Mouse (Mus musculus) heart, embryonic 14.5 days (tissue): ENCODE data around the gene Anapc5. TPM values are rescaled to one million over a fixed set of nuclear protein-coding genes. Genes with fewer than 3 reads are reported as not detected.

Source experiments
- ATAC-seq: fragments of 200-750 bp; cut with Nextera tagmentation; 2 replicates; pipeline ENCODE4 v1.8.0; 2017; ENCODE audit warnings: low read depth, moderate TSS enrichment; ENCODE audit not compliant: insufficient number of reproducible peaks, insufficient read depth, low FRiP score
- H3K27ac ChIP-seq, 2 experiments: fragments of 200-500 bp in 1 of 2; fragments of 300-500 bp in 1 of 2; sonication (generic) in 1 of 2; replicated peaks in 1 of 2; 2 replicates each; pipeline ENCODE4 v1.5.1; 2012 to 2014; ENCODE audit warnings: low read depth in 2 of 2, low read length in 2 of 2, control low read depth in 1 of 2, mild to moderate bottlenecking in 1 of 2, mixed read lengths in 1 of 2; ENCODE audit not compliant: control insufficient read depth in 1 of 2, insufficient read depth in 1 of 2
- H3K27me3 ChIP-seq: fragments of 300-500 bp; sonication (generic); 2 replicates; pipeline ENCODE4 v1.6.1; 2014; ENCODE audit warnings: mild to moderate bottlenecking, low read length, control low read depth; ENCODE audit not compliant: control insufficient read depth, insufficient read depth
- H3K36me3 ChIP-seq: fragments of 300-500 bp; sonication (generic); 2 replicates; pipeline ENCODE4 v1.6.1; 2014; ENCODE audit warnings: mild to moderate bottlenecking, control low read depth, low read length, mixed read lengths; ENCODE audit not compliant: control insufficient read depth, insufficient read depth
- H3K4me1 ChIP-seq, 2 experiments: fragments of 200-500 bp in 1 of 2; fragments of 300-500 bp in 1 of 2; sonication (generic) in 1 of 2; 2 replicates each; pipeline ENCODE4 v1.6.1; 2012 to 2014; ENCODE audit warnings: low read length in 2 of 2, control low read depth in 1 of 2, mixed read lengths in 1 of 2; ENCODE audit not compliant: control insufficient read depth in 2 of 2, insufficient read depth in 2 of 2
- H3K4me2 ChIP-seq: fragments of 300-500 bp; sonication (generic); 2 replicates; pipeline ENCODE4 v1.6.1; 2014; ENCODE audit warnings: mild to moderate bottlenecking, low read length
- H3K4me3 ChIP-seq, 2 experiments: fragments of 200-500 bp in 1 of 2; fragments of 300-500 bp in 1 of 2; sonication (generic) in 1 of 2; 2 replicates each; pipeline ENCODE4 v1.5.1; 2012 to 2014; ENCODE audit warnings: low read length in 2 of 2, mild to moderate bottlenecking in 2 of 2, control low read depth in 1 of 2, low read depth in 1 of 2, moderate library complexity in 1 of 2; ENCODE audit not compliant: control insufficient read depth in 1 of 2, insufficient read depth in 1 of 2
- H3K9ac ChIP-seq: fragments of 300-500 bp; sonication (generic); 2 replicates; pipeline ENCODE4 v1.6.1; 2014; ENCODE audit warnings: mild to moderate bottlenecking, low read length
- H3K9me3 ChIP-seq: fragments of 300-500 bp; sonication (generic); 2 replicates; pipeline ENCODE4 v1.6.1; 2016; ENCODE audit warnings: low read length, control low read depth; ENCODE audit not compliant: control insufficient read depth
- WGBS: fragments of 180-500 bp; shearing (Covaris S2); extraction: QIAGEN DNeasy Blood & Tissue Kit; methylation state at CpG from one replicate; pipeline ENCODE4 v1.1.7; 2014; 5-methylcytosine and 5-hydroxymethylcytosine counted together
- polyA plus RNA-seq: library from polyadenylated mRNA; unstranded; fragments of >200 nt; fragmentation: Nextera tagmentation; extraction: Ambion mirVana; gene quantifications from 2 replicates; pipeline ENCODE4 v1.2.1, GENCODE M21; 2014

Gene Anapc5
- polyA plus RNA-seq: 327 and 338 TPM in 2 replicates

DNA sequence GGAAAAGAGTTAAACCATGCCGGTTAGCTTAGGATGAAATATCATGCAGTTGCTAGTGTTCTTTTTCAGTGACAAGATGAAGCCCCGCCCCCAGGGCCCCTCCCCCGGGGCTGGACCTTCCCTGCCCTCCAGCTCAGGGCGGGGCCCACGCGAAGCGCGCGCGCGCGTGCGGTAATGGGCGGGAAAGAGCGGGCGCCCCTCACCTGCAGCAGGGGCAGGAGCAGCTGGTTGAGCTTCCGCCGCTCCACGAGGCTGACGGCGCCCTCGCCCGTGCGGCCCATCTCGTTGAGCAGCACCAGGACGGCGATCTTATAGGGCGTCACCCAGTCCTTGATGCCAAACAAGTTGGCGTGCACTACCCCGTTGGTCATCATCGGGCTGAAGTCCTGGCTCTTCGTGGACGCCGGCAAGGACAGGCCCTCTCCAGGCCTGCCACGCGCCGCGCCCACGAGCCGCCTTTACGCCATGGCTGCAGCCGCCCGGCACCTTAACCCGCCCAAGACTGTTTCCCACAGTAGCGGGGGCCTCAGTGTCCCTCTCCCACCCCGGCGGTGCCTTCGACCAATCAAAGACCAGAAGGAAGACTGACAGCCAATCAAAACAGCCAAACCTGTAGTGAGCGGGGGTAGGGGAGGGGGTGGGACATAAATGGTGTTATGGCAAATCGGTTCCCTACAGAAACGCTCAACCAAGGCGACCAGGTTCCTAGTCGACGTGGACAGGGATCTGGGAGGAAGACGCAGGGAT is at the start of gene Anapc5:
Gene Anapc5 (minus strand): TSS at position 563 of the 747 bp plus-strand sequence.
- WGBS: under 1% methylated on average over 55 of the region's 55 CpGs
- H3K27ac ChIP-seq: peak within 1 kb of the TSS; percentile 90 to 96

GRCm38 (mm10) chr5:122863053-122863452 is 41.9 kb upstream of the Anapc5 start:
- Histone ChIP-seq H3K9me3 (no peaks in the 10 kb centered on the region), H3K4me2 (no peak overlapping the region), H3K9ac (no peak overlapping the region), H3K27me3 (no peaks in the 10 kb centered on the region), H3K36me3 (peaks cover 67% of the 10 kb centered on the region), H3K27ac (no peak overlapping the region), H3K4me3 (no peak overlapping the region), H3K4me1 (no peaks in the 10 kb centered on the region)
- WGBS: 93% methylated on average over 2 of the region's 2 CpGs
- no peak for ATAC-seq

More for the DNA sequence above, at the start of gene Anapc5:
- Histone ChIP-seq H3K4me1 (peaks cover 6 to 14% of the 10 kb centered on the region in 2 experiments), H3K4me3 (peak within 1 kb of the TSS; percentile 64 to 83), H3K4me2 (peak within 1 kb of the TSS; percentile 66), H3K36me3 (peaks cover 38% of the 10 kb centered on the region), H3K9me3 (no peaks in the 10 kb centered on the region), H3K9ac (peak within 1 kb of the TSS; percentile 91), H3K27me3 (no peaks in the 10 kb centered on the region)
- ATAC-seq: peak; percentile 100

DNA sequence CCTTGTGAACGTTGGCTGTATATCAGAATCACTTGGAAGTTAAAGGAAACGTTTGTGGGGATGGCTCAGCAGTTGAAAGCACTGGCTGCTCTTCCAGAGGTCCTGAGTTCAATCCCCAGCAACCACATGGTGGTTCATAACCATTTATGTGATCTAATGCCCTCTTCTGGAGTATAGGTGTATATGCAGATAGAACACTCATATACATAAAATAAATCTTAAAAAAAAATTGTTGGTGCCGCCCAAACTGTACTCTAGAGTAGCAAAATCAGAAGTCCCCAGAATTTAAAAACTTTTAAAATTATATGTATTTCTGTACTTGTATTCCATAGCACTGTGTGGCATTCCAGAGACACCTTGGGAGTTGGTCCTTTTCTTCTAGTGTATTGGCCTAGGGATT is 34.7 kb upstream of the Anapc5 start:
- no peaks in the 10 kb centered on the region for H3K27me3 ChIP-seq
- ATAC-seq: no peak
- no peak overlapping the region for H3K27ac ChIP-seq
- no peaks in the 10 kb centered on the region for H3K9me3 ChIP-seq
- H3K4me1 ChIP-seq: peaks cover 3 to 11% of the 10 kb centered on the region in 2 experiments; a peak in 3 of 4 replicates
- no peak overlapping the region for H3K4me3 ChIP-seq
- WGBS: 73% methylated on average over 3 of the region's 3 CpGs
- H3K36me3 ChIP-seq: no peaks in the 10 kb centered on the region
- no peak overlapping the region for H3K4me2 ChIP-seq
- H3K9ac ChIP-seq: no peak overlapping the region

DNA sequence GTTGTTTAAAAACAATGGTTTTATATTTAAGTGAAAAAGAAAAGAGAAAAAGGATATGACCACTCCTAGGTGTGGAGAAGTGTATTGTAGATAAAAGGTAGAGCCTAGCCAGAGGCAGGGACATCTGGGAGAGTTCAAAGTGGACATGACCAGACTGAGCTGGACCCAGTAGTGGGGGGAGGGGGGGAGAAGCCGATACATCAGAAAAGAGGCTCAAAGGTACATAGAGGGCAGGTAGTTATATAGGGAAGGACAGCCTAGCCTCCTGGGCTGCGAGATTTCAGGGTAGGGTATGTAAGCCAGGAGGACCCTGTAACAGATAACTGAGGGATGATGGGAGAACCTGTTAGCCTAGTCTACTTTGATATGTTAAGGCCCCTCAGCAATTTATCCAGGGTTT is 31.5 kb upstream of the Anapc5 start:
- no peak overlapping the region for H3K9ac ChIP-seq
- 55% methylated on average over 2 of the region's 2 CpGs for WGBS
- H3K27ac ChIP-seq: no peak overlapping the region
- no peaks in the 10 kb centered on the region for H3K9me3 ChIP-seq
- no peaks in the 10 kb centered on the region for H3K36me3 ChIP-seq
- peaks cover 5 to 15% of the 10 kb centered on the region in 2 experiments; a peak in 3 of 4 replicates for H3K4me1 ChIP-seq
- no peak overlapping the region for H3K4me2 ChIP-seq
- H3K4me3 ChIP-seq: no peak overlapping the region
- no peaks in the 10 kb centered on the region for H3K27me3 ChIP-seq
- ATAC-seq: no peak

- Histone ChIP-seq H3K4me3 (peak overlapping the region; percentile 92 to 99), H3K9ac (peak overlapping the region; percentile 98), H3K27ac (peak overlapping the region; percentile 94 to 99), H3K4me1 (peaks cover 5 to 15% of the 10 kb centered on the region in 2 experiments; a peak in 3 of 4 replicates), H3K36me3 (no peaks in the 10 kb centered on the region), H3K27me3 (no peaks in the 10 kb centered on the region), H3K9me3 (no peaks in the 10 kb centered on the region), H3K4me2 (peak overlapping the region; percentile 87)
- under 1% methylated on average over 38 of the region's 38 CpGs for WGBS
- peak; percentile 72 for ATAC-seq
Observed at GRCm38 (mm10) chr5:122850319-122851002, 29.3 kb upstream of the Anapc5 start.

- 2% methylated on average over 59 of the region's 61 CpGs for WGBS
- no peaks in the 10 kb centered on the region for H3K36me3 ChIP-seq
- peak within 1 kb of the TSS; percentile 87 for H3K4me2 ChIP-seq
- H3K27ac ChIP-seq: peak within 1 kb of the TSS; percentile 94 to 99
- no peaks in the 10 kb centered on the region for H3K27me3 ChIP-seq
- H3K4me3 ChIP-seq: peak within 1 kb of the TSS; percentile 92 to 99
- H3K9ac ChIP-seq: peak within 1 kb of the TSS; percentile 98
- peak; percentile 99 for ATAC-seq
- no peaks in the 10 kb centered on the region for H3K9me3 ChIP-seq
- peaks cover 5 to 15% of the 10 kb centered on the region in 2 experiments; a peak in 3 of 4 replicates for H3K4me1 ChIP-seq
Observed at GRCm38 (mm10) chr5:122849521-122850318, 28.6 kb upstream of the Anapc5 start, which contains the start of gene Rnf34. Rnf34 (plus strand) TSS chr5:122850048.

DNA sequence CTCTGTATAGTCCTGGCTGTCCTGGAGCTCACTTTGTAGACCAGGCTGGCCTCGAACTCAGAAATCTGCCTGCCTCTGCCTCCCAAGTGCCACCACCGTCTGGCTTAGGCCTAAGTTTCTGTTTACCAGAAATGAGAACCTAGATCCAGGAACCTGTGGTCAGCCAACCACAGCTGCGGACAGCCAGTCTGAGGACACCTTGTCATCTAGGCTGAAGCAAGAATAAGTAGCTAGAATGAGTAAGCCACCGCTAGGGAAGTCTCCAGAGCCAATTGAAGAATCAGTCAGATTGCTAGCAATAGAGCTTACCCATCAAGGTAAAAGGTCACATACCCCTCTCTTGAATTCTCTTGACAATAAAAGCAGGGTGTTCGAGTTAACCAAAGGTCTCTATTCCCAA is 22.7 kb upstream of the Anapc5 start:
- H3K9ac ChIP-seq: no peak overlapping the region
- H3K4me1 ChIP-seq: no peaks in the 10 kb centered on the region
- no peak overlapping the region for H3K27ac ChIP-seq
- WGBS: 80% methylated on average over 5 of the region's 5 CpGs
- no peaks in the 10 kb centered on the region for H3K36me3 ChIP-seq
- no peaks in the 10 kb centered on the region for H3K27me3 ChIP-seq
- H3K4me3 ChIP-seq: no peak overlapping the region
- no peak overlapping the region for H3K4me2 ChIP-seq
- no peaks in the 10 kb centered on the region for H3K9me3 ChIP-seq
- no peak for ATAC-seq
